Mouse (Mus musculus) lung, embryonic 15.5 days (tissue): ENCODE data around the gene Gm44790. TPM values are rescaled to one million over a fixed set of nuclear protein-coding genes. Genes with fewer than 3 reads are reported as not detected.
"Not testable (repeated sequence)": the region's sequence is repeated elsewhere in the genome, so short reads cannot be mapped to it uniquely, and the experiment has no call there.

ENCODE experiments used
- ATAC-seq: fragments of 200-750 bp; cut with Nextera tagmentation; 2 replicates; pipeline ENCODE4 v1.8.0; 2017; ENCODE audit warnings: moderate number of reproducible peaks, borderline replicate concordance; ENCODE audit not compliant: low FRiP score, low TSS enrichment; ENCODE audit errors: extremely low read depth
- H3K27ac ChIP-seq: fragments of 300-500 bp; sonication (generic); 2 replicates; pipeline ENCODE4 v1.5.1; 2015; ENCODE audit warnings: moderate library complexity, mild to moderate bottlenecking, inconsistent platforms
- H3K27me3 ChIP-seq: fragments of 300-500 bp; sonication (generic); 2 replicates; pipeline ENCODE4 v1.6.1; 2015; ENCODE audit warnings: inconsistent platforms
- H3K36me3 ChIP-seq: fragments of 300-500 bp; sonication (generic); 2 replicates; pipeline ENCODE4 v1.6.1; 2015; ENCODE audit warnings: inconsistent platforms
- H3K4me1 ChIP-seq: fragments of 300-500 bp; sonication (generic); 2 replicates; pipeline ENCODE4 v1.6.1; 2015; ENCODE audit warnings: inconsistent platforms
- H3K4me2 ChIP-seq: fragments of 300-500 bp; sonication (generic); 2 replicates; pipeline ENCODE4 v1.6.1; 2015; ENCODE audit warnings: inconsistent platforms, mild to moderate bottlenecking, moderate library complexity
- H3K4me3 ChIP-seq: fragments of 300-500 bp; sonication (generic); 2 replicates; pipeline ENCODE4 v1.5.1; 2015; ENCODE audit warnings: mild to moderate bottlenecking, inconsistent platforms
- H3K9ac ChIP-seq: fragments of 300-500 bp; sonication (generic); 2 replicates; pipeline ENCODE4 v1.6.1; 2015; ENCODE audit warnings: inconsistent platforms
- H3K9me3 ChIP-seq: fragments of 300-500 bp; sonication (generic); 2 replicates; pipeline ENCODE4 v1.6.1; 2016; ENCODE audit warnings: inconsistent platforms
- WGBS: fragments of 180-500 bp; shearing (Covaris S2); methylation state at CpG from one replicate; pipeline ENCODE4 v1.1.7; 2015; 5-methylcytosine and 5-hydroxymethylcytosine counted together
- polyA plus RNA-seq: library from polyadenylated mRNA; unstranded; fragments of >200 nt; fragmentation: Nextera tagmentation; extraction: Ambion mirVana; gene quantifications from 2 replicates; pipeline ENCODE4 v1.2.1, GENCODE M21; 2015

Gm44790 gene
- 1.3 TPM in 1 of 2 replicates, not detected in the other for polyA plus RNA-seq

- Histone ChIP-seq H3K4me1 (no peaks in the 10 kb centered on the region), H3K9me3 (no peaks in the 10 kb centered on the region), H3K4me2 (no peak within 1 kb of the TSS), H3K9ac (no peak within 1 kb of the TSS), H3K27ac (no peak within 1 kb of the TSS), H3K36me3 (peaks cover 74% of the 10 kb centered on the region), H3K4me3 (no peak within 1 kb of the TSS), H3K27me3 (no peaks in the 10 kb centered on the region)
- no peak for ATAC-seq
- 98% methylated on average over 1 of the region's 1 CpGs for WGBS
Measured at GRCm38 (mm10) chr6:86426358-86426757, at the start of gene Gm44790. Gm44790 (plus strand) TSS chr6:86426658.

GRCm38 (mm10) chr6:86378341-86378740 is 48.1 kb upstream of the Gm44790 start:
- WGBS: 87% methylated on average over 3 of the region's 3 CpGs
- H3K4me3 ChIP-seq: no peak overlapping the region
- H3K9ac ChIP-seq: no peak overlapping the region
- H3K27ac ChIP-seq: no peak overlapping the region
- H3K27me3 ChIP-seq: no peaks in the 10 kb centered on the region
- no peak overlapping the region for H3K4me2 ChIP-seq
- no peak for ATAC-seq
- H3K9me3 ChIP-seq: no peaks in the 10 kb centered on the region
- H3K36me3 ChIP-seq: peaks cover 33% of the 10 kb centered on the region
- no peaks in the 10 kb centered on the region for H3K4me1 ChIP-seq

- not testable (repeated sequence) for H3K27me3 ChIP-seq, H3K4me3 ChIP-seq, ATAC-seq, H3K4me1 ChIP-seq, H3K9ac ChIP-seq, H3K9me3 ChIP-seq, H3K27ac ChIP-seq, H3K4me2 ChIP-seq
- 77% methylated on average over 8 of the region's 8 CpGs for WGBS
- H3K36me3 ChIP-seq: peaks cover 33% of the 10 kb centered on the region
Measured at GRCm38 (mm10) chr6:86380112-86380511, 46.3 kb upstream of the Gm44790 start.

- no peak for ATAC-seq
- Histone ChIP-seq H3K4me3 (no peak overlapping the region), H3K4me1 (no peaks in the 10 kb centered on the region), H3K9me3 (no peaks in the 10 kb centered on the region), H3K9ac (no peak overlapping the region), H3K36me3 (peaks cover 28% of the 10 kb centered on the region), H3K27me3 (no peaks in the 10 kb centered on the region), H3K4me2 (no peak overlapping the region), H3K27ac (no peak overlapping the region)
Measured at GRCm38 (mm10) chr6:86382551-86382950, 43.9 kb upstream of the Gm44790 start.

- no peak for ATAC-seq
- Histone ChIP-seq H3K27me3 (no peaks in the 10 kb centered on the region), H3K4me3 (no peak overlapping the region), H3K4me2 (no peak overlapping the region), H3K9me3 (no peaks in the 10 kb centered on the region), H3K36me3 (peaks cover 28% of the 10 kb centered on the region), H3K4me1 (no peaks in the 10 kb centered on the region), H3K27ac (no peak overlapping the region), H3K9ac (no peak overlapping the region)
- WGBS: 32% methylated on average over 16 of the region's 16 CpGs
Measured at GRCm38 (mm10) chr6:86383370-86383769, 43.1 kb upstream of the Gm44790 start.

GRCm38 (mm10) chr6:86384692-86385091 is 41.8 kb upstream of the Gm44790 start:
- WGBS: 51% methylated on average over 4 of the region's 4 CpGs
- H3K27ac ChIP-seq: no peak overlapping the region
- no peaks in the 10 kb centered on the region for H3K4me1 ChIP-seq
- no peak overlapping the region for H3K9ac ChIP-seq
- H3K27me3 ChIP-seq: no peaks in the 10 kb centered on the region
- ATAC-seq: no peak
- no peaks in the 10 kb centered on the region for H3K9me3 ChIP-seq
- H3K4me3 ChIP-seq: no peak overlapping the region
- peaks cover 31% of the 10 kb centered on the region for H3K36me3 ChIP-seq
- no peak overlapping the region for H3K4me2 ChIP-seq

- H3K4me2 ChIP-seq: no peak overlapping the region
Measured at GRCm38 (mm10) chr6:86385362-86386104, 40.9 kb upstream of the Gm44790 start.

GRCm38 (mm10) chr6:86387313-86387712 is 39.1 kb upstream of the Gm44790 start:
- no peaks in the 10 kb centered on the region for H3K9me3 ChIP-seq
- H3K27me3 ChIP-seq: no peaks in the 10 kb centered on the region
- no peak overlapping the region for H3K4me2 ChIP-seq
- no peak for ATAC-seq
- no peaks in the 10 kb centered on the region for H3K4me1 ChIP-seq
- H3K27ac ChIP-seq: no peak overlapping the region
- H3K9ac ChIP-seq: no peak overlapping the region
- WGBS: 80% methylated on average over 12 of the region's 12 CpGs
- H3K4me3 ChIP-seq: no peak overlapping the region
- peaks cover 57% of the 10 kb centered on the region for H3K36me3 ChIP-seq

More at GRCm38 (mm10) chr6:86385362-86386104, 40.9 kb upstream of the Gm44790 start:
- Histone ChIP-seq H3K4me3 (no peak overlapping the region), H3K27me3 (no peaks in the 10 kb centered on the region), H3K9me3 (no peaks in the 10 kb centered on the region), H3K36me3 (peaks cover 40% of the 10 kb centered on the region), H3K9ac (no peak overlapping the region), H3K27ac (no peak overlapping the region), H3K4me1 (no peaks in the 10 kb centered on the region)
- WGBS: 59% methylated on average over 5 of the region's 5 CpGs
- no peak for ATAC-seq

GRCm38 (mm10) chr6:86388461-86388860 is 38.0 kb upstream of the Gm44790 start:
- WGBS: 66% methylated on average over 18 of the region's 18 CpGs

GRCm38 (mm10) chr6:86391326-86391725 is 35.1 kb upstream of the Gm44790 start:
- no peak for ATAC-seq
- Histone ChIP-seq H3K4me3 (no peak overlapping the region), H3K27me3 (no peaks in the 10 kb centered on the region), H3K9me3 (no peaks in the 10 kb centered on the region), H3K27ac (no peak overlapping the region), H3K36me3 (peaks cover 58% of the 10 kb centered on the region), H3K4me1 (peaks cover 16% of the 10 kb centered on the region), H3K9ac (no peak overlapping the region), H3K4me2 (no peak overlapping the region)
- WGBS: 94% methylated on average over 5 of the region's 5 CpGs

More at GRCm38 (mm10) chr6:86388461-86388860, 38.0 kb upstream of the Gm44790 start:
- Histone ChIP-seq H3K4me1 (no peaks in the 10 kb centered on the region), H3K9ac (no peak overlapping the region), H3K9me3 (no peaks in the 10 kb centered on the region), H3K27me3 (no peaks in the 10 kb centered on the region), H3K4me2 (no peak overlapping the region), H3K27ac (no peak overlapping the region), H3K4me3 (no peak overlapping the region), H3K36me3 (peaks cover 57% of the 10 kb centered on the region)
- ATAC-seq: no peak

- 96% methylated on average over 1 of the region's 1 CpGs for WGBS
- Histone ChIP-seq H3K27ac (no peak overlapping the region), H3K4me3 (no peak overlapping the region), H3K4me2 (no peak overlapping the region), H3K9me3 (no peaks in the 10 kb centered on the region), H3K9ac (no peak overlapping the region), H3K27me3 (no peaks in the 10 kb centered on the region), H3K4me1 (peaks cover 23% of the 10 kb centered on the region), H3K36me3 (peaks cover 45% of the 10 kb centered on the region)
- ATAC-seq: no peak
Measured at GRCm38 (mm10) chr6:86393187-86393586, 33.3 kb upstream of the Gm44790 start.

GRCm38 (mm10) chr6:86394078-86394720 is 32.3 kb upstream of the Gm44790 start:
- Histone ChIP-seq H3K4me1 (peaks cover 23% of the 10 kb centered on the region), H3K27me3 (no peaks in the 10 kb centered on the region), H3K4me2 (no peak overlapping the region), H3K9me3 (no peaks in the 10 kb centered on the region), H3K27ac (no peak overlapping the region), H3K9ac (no peak overlapping the region), H3K36me3 (peaks cover 35% of the 10 kb centered on the region), H3K4me3 (no peak overlapping the region)
- no peak for ATAC-seq
- WGBS: 82% methylated on average over 17 of the region's 17 CpGs
